Mouse (Mus musculus) urinary bladder, adult 18-20 months (tissue): ENCODE measurements around the gene Mospd1.

Experiments
- DNase-seq, 2 experiments: peaks; one replicate each; pipeline ENCODE4 v3.0.0; 2022; ENCODE audit warnings: low spot score in 2 of 2, mixed read lengths in 2 of 2

Gene Mospd1

DNA sequence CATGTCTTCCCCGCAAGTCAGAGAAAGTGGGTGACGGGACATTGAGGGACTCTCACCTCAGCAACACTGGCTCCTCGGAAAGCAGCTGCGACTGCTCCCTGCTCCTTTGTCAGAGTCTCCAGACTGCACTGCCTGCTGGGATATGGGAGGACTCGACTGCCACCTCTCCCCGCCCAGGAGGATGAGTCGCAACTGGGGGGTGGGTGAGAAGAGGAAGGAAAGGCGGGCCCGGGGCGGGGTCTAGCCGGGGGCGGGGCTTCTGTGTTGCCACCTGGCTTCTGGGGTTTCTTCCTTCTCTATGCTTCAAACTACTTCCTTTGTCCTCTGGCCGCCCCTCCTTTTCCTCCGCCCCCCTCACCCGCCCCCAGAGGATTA is at the start of gene Mospd1:
Gene Mospd1, minus strand, starts transcription at position 137 of the 375 bp plus-strand sequence.
- DNase-seq, result peak; percentile 70 to 79

DNA sequence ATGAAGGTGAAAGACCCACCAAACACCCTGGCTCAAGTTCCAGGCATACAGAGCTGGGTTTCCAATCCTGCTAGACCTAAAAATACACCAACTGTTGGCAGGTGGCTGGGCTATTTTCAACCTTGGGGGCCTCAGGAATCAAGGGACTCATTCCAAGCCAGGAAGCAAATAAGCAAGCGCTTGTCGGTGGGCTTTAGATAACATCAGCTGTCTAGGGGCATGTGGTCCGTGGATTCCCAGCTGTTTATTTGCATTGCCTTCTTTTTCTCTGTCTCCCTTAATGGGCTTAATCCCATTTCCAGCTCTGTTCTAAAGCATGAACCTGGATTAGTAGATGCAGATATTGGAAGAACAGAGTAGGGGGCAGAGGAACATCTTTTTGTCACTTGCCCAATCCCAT is 16.1 kb upstream of the Mospd1 start:
- no peak for DNase-seq

DNA sequence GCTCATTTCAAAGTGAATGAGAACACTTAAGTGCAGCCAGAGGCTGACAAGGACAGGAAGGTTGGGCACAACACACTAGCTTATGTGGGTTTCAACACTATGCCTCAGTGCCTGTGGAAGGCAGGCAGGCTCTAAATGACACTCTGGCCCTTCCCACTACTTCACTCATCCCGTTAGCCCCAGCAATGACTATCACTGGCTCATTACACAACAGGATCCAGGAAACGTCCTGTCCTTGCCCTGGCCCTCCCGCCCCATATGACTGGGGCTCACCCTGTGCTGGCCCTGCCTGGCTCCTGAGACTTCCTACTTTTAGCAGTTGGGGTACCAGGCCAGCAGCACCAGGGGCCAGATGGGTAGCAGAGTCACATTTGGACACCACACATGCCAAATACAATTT is 12.8 kb upstream of the Mospd1 start:
- no peak for DNase-seq

DNA sequence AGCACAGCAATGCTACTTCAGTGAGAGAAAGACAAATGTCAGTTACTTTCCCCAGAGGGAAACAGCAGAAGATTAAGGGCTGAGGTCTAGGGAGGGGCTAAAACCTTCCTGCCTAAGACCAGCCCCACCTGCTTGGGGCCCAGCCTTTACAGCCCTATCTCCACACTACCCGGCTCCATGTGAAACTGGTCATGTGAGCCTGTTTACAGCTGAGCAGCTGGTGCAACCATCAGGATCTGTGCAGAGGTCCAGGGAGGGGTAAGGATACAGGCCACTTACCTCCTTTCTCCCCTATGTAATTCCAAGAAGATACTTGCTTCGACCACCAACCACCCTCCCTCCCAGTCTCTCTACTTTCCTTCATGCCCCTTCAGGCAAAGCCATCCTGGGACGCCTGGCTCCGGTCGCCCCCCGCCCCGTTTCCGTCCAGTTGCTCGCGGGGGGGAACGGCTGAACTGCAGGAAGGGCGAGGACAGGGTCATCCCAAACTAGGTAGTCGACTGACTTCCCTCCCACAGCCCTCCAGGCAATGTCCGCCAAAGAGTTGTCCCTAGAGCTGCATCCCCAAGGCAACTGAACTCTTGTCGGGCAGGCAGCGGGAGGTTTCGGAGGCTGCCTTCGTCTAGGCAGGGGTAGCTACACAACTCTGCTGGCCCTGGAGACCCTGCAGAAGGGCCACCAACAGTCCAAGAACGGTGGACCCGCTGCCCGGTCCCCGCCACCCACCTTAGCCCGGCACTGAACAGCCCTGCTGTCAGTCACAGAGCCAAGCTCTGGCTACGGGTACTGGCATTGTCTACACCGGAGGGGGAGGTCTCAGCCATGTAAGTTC is 552 bp downstream of the Mospd1 start:
- DNase-seq, result peak; percentile 1

DNA sequence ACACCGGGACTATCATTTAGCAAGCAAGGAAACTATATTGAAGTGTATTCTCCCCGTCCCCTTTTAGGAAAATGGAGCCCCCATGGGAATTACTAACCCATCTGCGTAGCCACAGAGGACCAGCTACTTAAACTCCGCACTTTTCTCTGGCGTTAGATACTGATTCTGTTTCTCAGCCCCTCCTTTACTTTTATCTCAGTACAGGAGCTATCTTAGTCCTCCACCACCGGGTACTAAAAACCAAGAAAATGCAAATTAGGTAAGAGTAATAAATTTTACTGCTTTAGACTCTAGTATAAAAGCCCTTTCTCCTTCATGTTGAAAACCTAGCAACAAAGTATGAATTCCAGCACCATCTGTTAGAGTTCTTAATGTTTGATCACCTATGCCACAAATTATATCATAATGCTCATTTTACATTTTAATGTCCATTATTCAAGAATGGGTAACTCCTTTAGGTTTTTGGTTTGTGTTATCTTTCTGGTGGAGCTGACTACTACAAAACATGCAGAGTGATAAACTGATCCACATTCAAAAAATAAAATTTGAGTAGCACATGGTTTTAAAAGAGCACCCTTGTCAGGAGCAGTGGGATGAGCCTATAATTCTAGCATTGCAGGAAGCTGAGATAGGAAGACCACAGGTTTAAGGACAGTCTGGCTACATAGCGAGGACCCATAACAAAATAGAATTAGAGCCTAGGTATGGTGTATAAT is 5.5 kb downstream of the Mospd1 start:
- DNase-seq, result no peak

DNA sequence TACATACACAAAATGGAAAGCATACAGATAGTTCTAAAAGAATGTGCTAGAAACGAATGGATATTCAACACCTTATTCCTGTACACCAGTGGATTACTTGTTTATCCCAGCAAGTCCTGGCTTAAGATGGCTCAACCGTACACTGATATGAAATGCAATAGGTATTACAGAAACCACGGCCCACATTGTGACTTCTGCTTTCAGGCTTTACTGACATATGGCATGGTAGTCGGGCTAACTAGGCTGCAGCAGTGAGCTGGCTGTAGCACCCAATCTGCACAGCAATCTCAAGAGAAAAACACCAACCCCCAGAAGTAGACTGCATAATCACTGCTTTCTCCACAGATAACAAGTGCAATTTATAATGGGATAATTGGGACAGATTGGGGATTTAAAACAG is 21.9 kb downstream of the Mospd1 start:
- no peak for DNase-seq

DNA sequence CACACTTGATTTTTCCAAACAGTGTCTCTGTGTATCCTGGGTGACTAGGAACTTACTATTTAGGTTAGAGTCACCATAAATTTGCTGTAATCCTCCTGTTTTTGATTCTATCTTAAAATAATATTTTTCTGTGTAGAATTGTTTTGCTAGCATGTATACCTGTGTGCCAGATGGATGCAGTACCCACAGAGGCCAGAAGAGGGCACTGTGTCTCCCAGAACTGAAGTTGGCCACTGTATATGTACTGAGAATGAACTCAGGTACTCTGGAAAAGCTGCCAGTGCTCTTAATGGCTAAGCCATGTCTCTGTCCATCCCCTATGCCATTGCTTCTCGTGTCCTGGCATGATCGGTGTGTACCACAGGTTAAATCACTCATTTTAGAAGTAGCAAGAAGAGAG is 28.8 kb downstream of the Mospd1 start:
- DNase-seq, result peak in 1 of 2 experiments; percentile 12

DNA sequence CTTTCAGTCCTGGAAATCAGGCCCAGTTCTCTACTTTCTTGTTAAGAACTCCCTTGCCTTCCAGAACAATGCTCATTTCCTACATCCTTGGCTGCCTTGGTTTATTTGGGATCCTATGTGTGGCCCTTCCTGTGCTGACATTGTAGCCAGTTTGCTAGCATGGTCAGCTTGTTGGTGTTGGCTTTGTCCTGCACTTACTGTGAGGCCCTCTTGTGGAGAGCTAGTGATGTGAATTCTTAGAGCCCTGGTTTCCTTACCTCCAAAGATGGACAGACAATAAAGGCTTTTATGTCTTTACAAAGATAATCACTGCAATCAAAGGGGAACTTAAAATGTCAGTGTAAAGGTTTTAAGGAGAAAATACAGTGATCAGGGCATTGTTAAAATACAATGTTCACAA is 32.9 kb downstream of the Mospd1 start:
- no peak for DNase-seq

DNA sequence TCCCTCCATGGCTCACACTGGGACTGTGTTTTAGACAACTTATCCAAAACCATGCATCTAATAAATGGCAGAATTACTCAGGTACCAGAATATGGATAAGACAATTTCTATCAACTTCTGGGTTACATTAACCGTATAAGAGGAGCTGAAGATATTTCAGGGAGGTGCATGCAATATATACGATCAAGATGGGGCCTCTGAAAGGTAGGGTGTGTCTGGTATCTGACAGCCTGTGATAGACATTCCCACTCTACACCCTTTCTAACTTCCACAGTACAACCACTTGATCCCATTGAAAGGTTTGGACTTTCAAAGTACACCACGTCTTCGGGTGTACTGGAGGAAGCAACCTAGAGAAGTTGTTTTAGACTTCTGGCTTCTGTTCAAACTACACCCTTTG is 39.9 kb downstream of the Mospd1 start:
- DNase-seq, result no peak

DNA sequence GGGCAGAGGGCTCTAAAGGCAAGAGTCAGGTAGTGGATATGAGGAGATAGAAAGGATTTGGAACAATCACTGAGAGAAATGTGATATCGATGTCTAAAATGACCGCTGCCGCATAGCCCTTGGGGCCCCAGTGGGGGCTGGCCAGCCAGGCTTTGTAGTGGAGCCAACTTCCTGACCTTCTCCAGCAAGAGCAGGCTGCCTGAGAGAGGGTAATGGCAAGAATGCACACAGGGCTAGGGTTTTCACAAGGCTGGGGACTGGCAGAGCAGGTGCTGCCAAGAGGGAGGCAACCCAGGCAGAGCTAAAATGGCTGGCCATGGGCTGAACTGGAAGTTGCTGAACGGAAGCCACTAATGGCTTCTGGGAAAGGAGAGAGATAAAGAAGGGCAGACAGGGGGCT is 49.2 kb downstream of the Mospd1 start:
- DNase-seq, result no peak

DNA sequence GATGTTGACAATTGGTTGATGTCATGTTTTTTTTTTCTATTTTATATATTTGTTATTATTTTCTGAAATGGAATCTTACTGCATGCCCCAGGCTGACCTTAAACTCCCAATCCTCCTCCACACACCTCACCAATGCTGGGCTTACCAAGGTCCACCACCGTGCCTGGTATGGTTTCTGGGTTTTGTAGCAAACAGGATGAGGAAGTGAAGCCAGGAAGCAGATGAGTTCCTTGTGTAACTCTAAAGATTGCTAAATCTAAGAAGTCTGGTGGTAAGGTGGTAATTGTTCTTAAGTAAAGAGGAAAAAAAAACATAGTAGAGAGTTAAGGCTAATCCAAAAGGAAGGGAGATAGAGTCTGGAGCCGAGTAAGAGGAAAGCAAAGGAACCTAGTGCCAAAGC is 49.7 kb downstream of the Mospd1 start:
- DNase-seq, result no peak
